Mouse (Mus musculus): ENCODE results near the gene H2-Q10.
"Not testable (repeated sequence)": the region's sequence is repeated elsewhere in the genome, so short reads cannot be mapped to it uniquely, and the experiment has no call there.

Gene H2-Q10

GRCm38 (mm10) chr17:35458247-35458646 is 11.6 kb upstream of the H2-Q10 start:
- DNase-seq (ENCODE audit: low spot score in 2 of 2), result not testable (repeated sequence)

GRCm38 (mm10) chr17:35460513-35461341 is 9.2 kb upstream of the H2-Q10 start:
- DNase-seq (ENCODE audit: low spot score in 2 of 2), result not testable (repeated sequence)

DNA sequence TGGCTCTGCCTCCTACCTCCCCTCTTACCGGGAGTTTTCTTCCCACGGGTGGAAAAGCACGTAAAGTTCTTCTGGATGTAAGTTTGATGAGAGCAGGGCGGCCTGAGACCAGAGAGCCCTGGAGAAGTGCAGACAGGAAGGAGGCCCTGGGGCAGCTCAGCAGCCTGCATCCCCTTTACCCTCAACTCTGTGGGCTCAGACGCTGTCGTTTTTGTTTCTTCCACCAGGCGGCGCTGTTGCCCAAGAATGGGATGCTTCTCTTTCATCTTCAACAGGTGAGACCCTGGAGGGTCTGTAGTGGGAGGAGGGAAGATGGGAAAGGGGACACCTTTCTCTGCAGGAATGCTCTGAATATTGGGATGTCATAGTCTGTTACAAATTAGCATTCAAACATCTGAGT is 4.2 kb upstream of the H2-Q10 start:
- DNase-seq (ENCODE audit: low spot score in 2 of 2), result not testable (repeated sequence)

- not testable (repeated sequence) for DNase-seq (ENCODE audit: low spot score in 2 of 2)
Measured at GRCm38 (mm10) chr17:35468936-35469335, 953 bp upstream of the H2-Q10 start.

GRCm38 (mm10) chr17:35484066-35484465 is 14.2 kb downstream of the H2-Q10 start:
- DNase-seq (ENCODE audit: low spot score in 2 of 2), result peak in 1 of 2 experiments; percentile 55

- DNase-seq (ENCODE audit: low spot score in 2 of 2), result no peak
Measured at GRCm38 (mm10) chr17:35485702-35486101, 15.8 kb downstream of the H2-Q10 start.

DNA sequence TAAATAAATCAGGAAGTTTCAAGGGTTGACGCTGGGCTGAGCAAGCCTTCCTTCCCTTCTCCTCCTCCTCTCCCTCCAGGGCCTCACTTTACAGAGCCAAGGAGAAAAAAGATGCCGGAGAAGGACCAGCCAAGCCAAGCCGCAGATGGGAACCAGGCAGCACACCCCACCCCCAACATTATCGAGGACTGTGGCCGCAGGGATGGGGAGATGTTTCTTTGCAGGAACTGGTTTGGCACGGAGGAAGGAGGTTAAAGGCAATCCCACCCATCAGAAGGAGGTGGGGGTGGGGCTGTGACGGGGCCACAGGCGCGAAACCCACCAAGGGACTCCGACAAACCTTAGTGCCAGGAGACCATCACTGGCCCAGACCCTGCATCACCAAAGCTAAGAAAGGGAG is 16.8 kb downstream of the H2-Q10 start:
- DNase-seq (ENCODE audit: low spot score in 2 of 2), result no peak

- no peak for DNase-seq (ENCODE audit: low spot score in 2 of 2)
Measured at GRCm38 (mm10) chr17:35488041-35488440, 18.2 kb downstream of the H2-Q10 start.

GRCm38 (mm10) chr17:35490320-35490719 is 20.4 kb downstream of the H2-Q10 start:
- no peak for DNase-seq (ENCODE audit: low spot score in 2 of 2)

DNA sequence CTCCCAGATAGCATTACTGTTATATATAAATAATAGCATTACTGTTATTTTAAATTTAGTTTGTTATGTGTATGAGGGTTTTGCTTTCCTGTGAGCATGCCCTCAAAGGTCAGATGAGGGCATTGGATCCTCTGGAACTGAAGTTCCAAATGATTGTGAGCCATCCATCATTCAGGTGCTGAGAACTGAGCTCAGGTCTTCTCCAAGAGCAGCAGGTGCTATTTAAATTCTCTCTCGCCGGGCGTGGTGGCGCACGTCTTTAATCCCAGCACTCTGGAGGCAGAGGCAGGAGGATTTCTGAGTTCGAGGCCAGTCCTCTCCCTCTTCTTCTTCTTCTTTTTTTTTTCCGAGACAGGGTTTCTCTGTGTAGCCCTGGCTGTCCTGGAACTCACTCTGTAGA is 27.2 kb downstream of the H2-Q10 start:
- DNase-seq (ENCODE audit: low spot score in 2 of 2), result no peak

GRCm38 (mm10) chr17:35502226-35502625 is 32.3 kb downstream of the H2-Q10 start:
- DNase-seq (ENCODE audit: low spot score in 2 of 2), result no peak

DNA sequence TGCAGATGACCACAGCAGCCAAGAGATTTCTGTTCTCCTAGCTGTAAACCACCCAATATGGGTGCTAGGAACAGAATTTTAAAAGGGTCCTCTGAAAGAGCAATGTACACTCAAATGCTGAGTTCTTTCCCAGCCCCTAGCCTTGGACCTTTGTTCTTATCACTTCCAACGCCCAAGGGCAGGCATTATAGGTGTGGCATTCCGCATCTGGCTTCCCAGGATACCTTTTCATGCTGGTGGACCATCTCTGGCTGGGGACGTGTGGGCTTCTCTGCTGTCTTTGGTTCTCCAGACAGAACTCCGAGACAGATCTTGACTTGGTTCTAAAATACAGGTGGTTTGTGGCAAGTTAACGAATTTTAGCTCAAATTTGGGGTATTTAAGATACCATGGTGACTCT is 32.9 kb downstream of the H2-Q10 start:
- DNase-seq (ENCODE audit: low spot score in 2 of 2), result no peak

GRCm38 (mm10) chr17:35503849-35504248 is 34.0 kb downstream of the H2-Q10 start:
- no peak for DNase-seq (ENCODE audit: low spot score in 2 of 2)

- DNase-seq (ENCODE audit: low spot score in 2 of 2), result no peak
Measured at GRCm38 (mm10) chr17:35504628-35505481, 35.0 kb downstream of the H2-Q10 start.

- no peak for DNase-seq (ENCODE audit: low spot score in 2 of 2)
Measured at GRCm38 (mm10) chr17:35505776-35506175, 35.9 kb downstream of the H2-Q10 start, which contains the start of gene Pou5f1. TSS of gene Pou5f1 (plus strand) at chr17:35506018.

GRCm38 (mm10) chr17:35506881-35507280 is 37.0 kb downstream of the H2-Q10 start:
- no peak for DNase-seq (ENCODE audit: low spot score in 2 of 2)

DNA sequence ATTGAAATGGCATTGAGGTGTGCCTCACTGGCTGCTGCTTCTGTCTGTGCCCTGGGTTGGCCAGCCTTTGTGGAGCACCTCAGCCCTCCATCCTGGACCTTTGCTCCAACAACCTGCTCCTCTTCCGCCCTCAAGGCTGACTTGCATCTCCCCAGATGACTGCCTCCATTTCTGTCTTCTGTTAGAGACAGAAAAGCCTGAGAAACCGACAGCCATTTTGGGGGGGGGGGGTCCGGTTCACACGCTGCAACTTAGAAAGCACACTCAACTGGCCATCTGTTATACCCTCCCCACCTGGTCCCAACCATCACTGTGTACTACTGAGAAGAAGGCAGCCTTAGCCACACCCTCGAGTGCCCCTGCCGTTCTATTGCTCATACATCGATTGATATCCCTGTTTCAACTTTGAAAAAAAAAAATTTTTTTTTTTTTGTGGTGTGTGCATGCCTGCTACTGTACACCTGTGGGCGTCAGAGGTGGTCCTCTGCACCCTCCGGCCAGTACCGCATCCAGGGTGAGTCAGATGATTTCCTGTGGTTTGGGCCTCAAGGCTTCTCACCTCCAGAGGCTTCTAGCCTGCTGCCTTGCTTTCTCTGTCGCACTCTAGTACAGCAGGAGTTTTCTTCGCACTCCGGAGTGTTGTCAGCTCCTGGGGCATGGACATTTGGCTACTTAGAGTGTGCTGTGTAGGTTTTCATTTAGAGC is 37.8 kb downstream of the H2-Q10 start:
- DNase-seq (ENCODE audit: low spot score in 2 of 2), result no peak

GRCm38 (mm10) chr17:35508279-35508678 is 38.4 kb downstream of the H2-Q10 start:
- not testable (repeated sequence) for DNase-seq (ENCODE audit: low spot score in 2 of 2)

- DNase-seq (ENCODE audit: low spot score in 2 of 2), result no peak
Measured at GRCm38 (mm10) chr17:35509284-35509683, 39.4 kb downstream of the H2-Q10 start.

DNA sequence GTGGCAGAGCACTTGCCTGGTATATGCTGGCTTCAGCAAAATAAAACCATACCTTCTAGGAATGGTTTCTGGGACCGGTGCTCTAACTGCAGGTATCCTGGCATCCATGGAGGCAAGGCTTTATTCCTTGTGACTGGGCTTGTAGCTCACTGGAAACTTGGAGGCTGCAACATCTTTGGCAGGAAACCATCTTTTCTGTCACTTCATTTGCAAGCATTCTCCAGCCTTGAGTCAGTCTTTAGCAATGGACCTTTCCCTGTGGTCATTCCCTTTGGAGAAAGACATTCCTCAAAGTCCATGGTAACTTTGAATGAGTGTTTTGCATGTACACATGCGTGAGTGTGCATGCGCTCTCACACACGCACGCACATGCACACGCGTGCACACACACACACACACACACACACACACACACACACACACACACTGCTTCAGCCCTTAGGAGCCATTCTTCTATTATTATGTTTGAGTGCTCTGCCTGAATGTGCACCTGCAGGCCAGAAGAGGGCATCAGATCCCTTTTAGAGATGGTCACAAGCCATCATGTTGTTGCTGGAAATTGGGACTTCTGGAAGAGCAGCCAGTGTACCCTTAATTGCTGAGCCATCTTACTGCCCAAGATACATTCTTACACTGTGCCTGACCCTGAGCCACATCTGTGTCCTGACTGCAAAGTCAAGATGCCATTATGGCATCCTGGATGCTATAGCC is 43.2 kb downstream of the H2-Q10 start:
- no peak for DNase-seq (ENCODE audit: low spot score in 2 of 2)

DNA sequence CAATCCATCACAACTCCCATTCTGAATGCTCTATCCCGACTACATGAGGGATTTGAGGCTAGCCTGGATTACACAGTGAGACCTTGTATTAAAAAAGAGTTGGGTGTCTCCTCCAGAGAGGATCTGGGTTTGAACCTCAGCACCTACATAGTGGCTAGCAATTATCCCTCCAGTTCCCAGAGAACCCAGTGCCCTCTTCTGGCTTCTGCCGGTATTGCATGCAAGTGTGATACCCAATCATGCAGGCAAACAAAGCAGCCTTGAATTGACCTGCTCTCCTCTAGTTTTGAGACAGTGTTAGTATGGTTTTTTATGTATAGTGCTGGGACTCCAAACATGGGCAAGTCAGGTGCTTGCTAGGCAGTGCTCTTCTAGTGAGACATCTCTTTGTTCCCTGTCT is 44.0 kb downstream of the H2-Q10 start:
- DNase-seq (ENCODE audit: low spot score in 2 of 2), result peak in 1 of 2 experiments; percentile 59

All from frontal cortex, postnatal 14 days (tissue).